Mouse (Mus musculus): Measurements from ENCODE around the gene Acin1. TPM values are rescaled to one million over a fixed set of nuclear protein-coding genes. Genes with fewer than 3 reads are reported as not detected.
A peak's percentile ranks its signal among the peaks of the same experiment; 100 is the strongest.

Acin1 gene
- total RNA-seq, 2 experiments from 2014 or later, result 195 to 199 TPM

- intact Hi-C loops (cut with DNase I), result no loop called here
- no peak for DNase-seq (ENCODE audit: extremely low spot score in 1 of 2, low spot score in 2 of 2)
Measured at GRCm38 (mm10) chr14:54703207-54703606, 16.5 kb upstream of the Acin1 start.

GRCm38 (mm10) chr14:54701298-54701697 is 14.6 kb upstream of the Acin1 start:
- intact Hi-C loops (cut with DNase I), result no loop called here
- DNase-seq (ENCODE audit: extremely low spot score in 1 of 2, low spot score in 2 of 2), result peak in 1 of 2 experiments; percentile 84

- no peak for DNase-seq (ENCODE audit: extremely low spot score in 1 of 2, low spot score in 2 of 2)
- intact Hi-C loops (cut with DNase I), result loop anchor here (5.0 kb wide), 1 partner anchor 42 kb away; no protein-coding TSS in a partner anchor
Measured at GRCm38 (mm10) chr14:54699586-54699985, 12.9 kb upstream of the Acin1 start.

GRCm38 (mm10) chr14:54698733-54699132 is 12.0 kb upstream of the Acin1 start, which contains the start of gene Gm29776:
TSS of gene Gm29776 (minus strand) at chr14:54698833.
- intact Hi-C loops (cut with DNase I), result loop anchor here (5.0 kb wide), 1 partner anchor 41 kb away; no protein-coding TSS in a partner anchor

GRCm38 (mm10) chr14:54696752-54697151 is 10.0 kb upstream of the Acin1 start:
- DNase-seq (ENCODE audit: extremely low spot score in 1 of 2, low spot score in 2 of 2), result no peak
- intact Hi-C loops (cut with DNase I), result loop anchor here (5.0 kb wide), 1 partner anchor 39 kb away; no protein-coding TSS in a partner anchor

More at GRCm38 (mm10) chr14:54698733-54699132, 12.0 kb upstream of the Acin1 start, which contains the start of gene Gm29776:
- no peak for DNase-seq (ENCODE audit: extremely low spot score in 1 of 2, low spot score in 2 of 2)

GRCm38 (mm10) chr14:54695042-54695441 is 8.3 kb upstream of the Acin1 start:
- intact Hi-C loops (cut with DNase I), result loop anchor here (5.0 kb wide), 1 partner anchor 38 kb away; no protein-coding TSS in a partner anchor
- DNase-seq (ENCODE audit: extremely low spot score in 1 of 2, low spot score in 2 of 2), result no peak

- no peak for DNase-seq (ENCODE audit: extremely low spot score in 1 of 2, low spot score in 2 of 2)
- intact Hi-C loops (cut with DNase I), result no loop called here
Measured at GRCm38 (mm10) chr14:54687251-54687650, 520 bp upstream of the Acin1 start.

GRCm38 (mm10) chr14:54686063-54686521 is 639 bp downstream of the Acin1 start, which contains the start of gene 1700123O20Rik:
TSS of gene 1700123O20Rik (plus strand) at chr14:54686216.
- peak; percentile 65 to 87 for DNase-seq (ENCODE audit: extremely low spot score in 1 of 2, low spot score in 2 of 2)
- intact Hi-C loops (cut with DNase I), result no loop called here

- DNase-seq (ENCODE audit: extremely low spot score in 1 of 2, low spot score in 2 of 2), result no peak
- intact Hi-C loops (cut with DNase I), result no loop called here
Measured at GRCm38 (mm10) chr14:54685471-54685870, 1.3 kb downstream of the Acin1 start.

- intact Hi-C loops (cut with DNase I), result no loop called here
- no peak for DNase-seq (ENCODE audit: extremely low spot score in 1 of 2, low spot score in 2 of 2)
Measured at GRCm38 (mm10) chr14:54682396-54682795, 4.3 kb downstream of the Acin1 start.

GRCm38 (mm10) chr14:54678657-54679304 is 8.0 kb downstream of the Acin1 start:
- intact Hi-C loops (cut with DNase I), result no loop called here
- DNase-seq (ENCODE audit: extremely low spot score in 1 of 2, low spot score in 2 of 2), result no peak

GRCm38 (mm10) chr14:54676290-54676689 is 10.4 kb downstream of the Acin1 start:
- DNase-seq (ENCODE audit: extremely low spot score in 1 of 2, low spot score in 2 of 2), result no peak

GRCm38 (mm10) chr14:54674317-54674716 is 12.4 kb downstream of the Acin1 start:
- no peak for DNase-seq (ENCODE audit: extremely low spot score in 1 of 2, low spot score in 2 of 2)
- intact Hi-C loops (cut with DNase I), result no loop called here

More at GRCm38 (mm10) chr14:54676290-54676689, 10.4 kb downstream of the Acin1 start:
- intact Hi-C loops (cut with DNase I), result no loop called here

- intact Hi-C loops (cut with DNase I), result no loop called here
- DNase-seq (ENCODE audit: extremely low spot score in 1 of 2, low spot score in 2 of 2), result peak in 1 of 2 experiments; percentile 49
Measured at GRCm38 (mm10) chr14:54669381-54669780, 17.4 kb downstream of the Acin1 start.

GRCm38 (mm10) chr14:54664477-54665222 is 22.1 kb downstream of the Acin1 start:
- no peak for DNase-seq (ENCODE audit: extremely low spot score in 1 of 2, low spot score in 2 of 2)
- intact Hi-C loops (cut with DNase I), result no loop called here

- intact Hi-C loops (cut with DNase I), result no loop called here
- DNase-seq (ENCODE audit: extremely low spot score in 1 of 2, low spot score in 2 of 2), result no peak
Measured at GRCm38 (mm10) chr14:54660009-54660408, 26.7 kb downstream of the Acin1 start.

- intact Hi-C loops (cut with DNase I), result no loop called here
- peak; percentile 81 to 90 for DNase-seq (ENCODE audit: extremely low spot score in 1 of 2, low spot score in 2 of 2)
Measured at GRCm38 (mm10) chr14:54653496-54653895, 33.2 kb downstream of the Acin1 start.

- DNase-seq (ENCODE audit: extremely low spot score in 1 of 2, low spot score in 2 of 2), result no peak
- intact Hi-C loops (cut with DNase I), result no loop called here
Measured at GRCm38 (mm10) chr14:54652787-54653186, 33.9 kb downstream of the Acin1 start.

- DNase-seq (ENCODE audit: extremely low spot score in 1 of 2, low spot score in 2 of 2), result peak in 1 of 2 experiments; percentile 26
- intact Hi-C loops (cut with DNase I), result no loop called here
Measured at GRCm38 (mm10) chr14:54651556-54651955, 35.2 kb downstream of the Acin1 start.

All from left cerebral cortex, postnatal 10 days (tissue).